Mouse (Mus musculus) B cell, adult 2 months (primary cell): ENCODE results near the gene Spns3.

Experiments
- DNase-seq, 2 experiments: peaks; one replicate each; pipeline ENCODE4 v3.0.0; 2022

Spns3 gene

GRCm38 (mm10) chr11:72481313-72481712, 69.0 kb downstream of the Spns3 start:
- no peak for DNase-seq

- DNase-seq = no peak
Observed at GRCm38 (mm10) chr11:72479499-72479898, 70.8 kb downstream of the Spns3 start.

GRCm38 (mm10) chr11:72478228-72478627, 72.1 kb downstream of the Spns3 start:
- DNase-seq = no peak

- DNase-seq = no peak
Observed at GRCm38 (mm10) chr11:72477653-72478052, 72.7 kb downstream of the Spns3 start.

- DNase-seq = no peak
Observed at GRCm38 (mm10) chr11:72477182-72477581, 73.1 kb downstream of the Spns3 start.

- DNase-seq = no peak
Observed at GRCm38 (mm10) chr11:72476074-72476625, 74.2 kb downstream of the Spns3 start.

- DNase-seq = peak in 1 of 2 experiments; percentile 22
Observed at GRCm38 (mm10) chr11:72475408-72475807, 74.9 kb downstream of the Spns3 start.

GRCm38 (mm10) chr11:72474926-72475325, 75.4 kb downstream of the Spns3 start:
- DNase-seq = no peak

GRCm38 (mm10) chr11:72473540-72473939, 76.8 kb downstream of the Spns3 start:
- no peak for DNase-seq

- no peak for DNase-seq
Observed at GRCm38 (mm10) chr11:72471381-72471780, 78.9 kb downstream of the Spns3 start.

- no peak for DNase-seq
Observed at GRCm38 (mm10) chr11:72470004-72470403, 80.3 kb downstream of the Spns3 start.

- no peak for DNase-seq
Observed at GRCm38 (mm10) chr11:72469217-72469616, 81.1 kb downstream of the Spns3 start.

GRCm38 (mm10) chr11:72468525-72468924, 81.8 kb downstream of the Spns3 start:
- no peak for DNase-seq

GRCm38 (mm10) chr11:72466694-72467507, 83.4 kb downstream of the Spns3 start:
- DNase-seq = peak; percentile 61

- DNase-seq = peak; percentile 71 to 76
Observed at GRCm38 (mm10) chr11:72465978-72466693, 84.2 kb downstream of the Spns3 start.

- no peak for DNase-seq
Observed at GRCm38 (mm10) chr11:72464821-72465220, 85.5 kb downstream of the Spns3 start.

GRCm38 (mm10) chr11:72461500-72461981, 88.8 kb downstream of the Spns3 start:
- DNase-seq = peak; percentile 68 to 69

- DNase-seq = no peak
Observed at GRCm38 (mm10) chr11:72458502-72458901, 91.8 kb downstream of the Spns3 start.

- DNase-seq = no peak
Observed at GRCm38 (mm10) chr11:72457995-72458496, 92.3 kb downstream of the Spns3 start.

GRCm38 (mm10) chr11:72455694-72456093, 94.6 kb downstream of the Spns3 start:
- DNase-seq = no peak

GRCm38 (mm10) chr11:72453105-72453953, 97.0 kb downstream of the Spns3 start:
- DNase-seq = no peak

- DNase-seq = no peak
Observed at GRCm38 (mm10) chr11:72452140-72452665, 98.1 kb downstream of the Spns3 start.
